Mouse (Mus musculus): Measurements from ENCODE around the gene Srsf3. TPM values are rescaled to one million over a fixed set of nuclear protein-coding genes. Genes with fewer than 3 reads are reported as not detected.
"Not testable (repeated sequence)": the region's sequence is repeated elsewhere in the genome, so short reads cannot be mapped to it uniquely, and the experiment has no call there.

Srsf3 gene
- polyA plus RNA-seq, 1 experiment: 214 TPM

GRCm38 (mm10) chr17:28992105-28992504 lies 40.3 kb upstream of the Srsf3 start:
- WGBS: 90% methylated on average over 7 of the region's 7 CpGs
- Histone ChIP-seq H3K4me1 (ENCODE audit: control insufficient read depth, insufficient read depth, low read length) (no peaks in the 10 kb centered on the region), H3K27ac (ENCODE audit: control insufficient read depth, insufficient read depth, low read depth, low read length, poor library complexity) (no peak overlapping the region), H3K4me3 (replicated peaks; ENCODE audit: control insufficient read depth, low read depth, low read length) (no peak overlapping the region)
- TF ChIP-seq POLR2A (IDR thresholded peaks at IDR 0.05; ENCODE audit: borderline replicate concordance, control insufficient read depth, low read depth, low read length) (no peak), CTCF (IDR thresholded peaks at IDR 0.05; ENCODE audit: control insufficient read depth, insufficient read depth, low read length) (no peak)

- not testable (repeated sequence) for H3K4me1 ChIP-seq (ENCODE audit: control insufficient read depth, insufficient read depth, low read length); H3K4me3 ChIP-seq (replicated peaks; ENCODE audit: control insufficient read depth, low read depth, low read length); H3K27ac ChIP-seq (ENCODE audit: control insufficient read depth, insufficient read depth, low read depth, low read length, poor library complexity)
- WGBS: 83% methylated on average over 1 of the region's 1 CpGs
Observed at GRCm38 (mm10) chr17:28993004-28993403, 39.4 kb upstream of the Srsf3 start.

GRCm38 (mm10) chr17:28994615-28995014 lies 37.8 kb upstream of the Srsf3 start:
- WGBS: 77% methylated on average over 4 of the region's 4 CpGs
- Histone ChIP-seq H3K27ac (ENCODE audit: control insufficient read depth, insufficient read depth, low read depth, low read length, poor library complexity) (no peak overlapping the region), H3K4me1 (ENCODE audit: control insufficient read depth, insufficient read depth, low read length) (no peaks in the 10 kb centered on the region), H3K4me3 (replicated peaks; ENCODE audit: control insufficient read depth, low read depth, low read length) (no peak overlapping the region)
- TF ChIP-seq CTCF (IDR thresholded peaks at IDR 0.05; ENCODE audit: control insufficient read depth, insufficient read depth, low read length) (no peak), POLR2A (IDR thresholded peaks at IDR 0.05; ENCODE audit: borderline replicate concordance, control insufficient read depth, low read depth, low read length) (no peak)

- H3K27ac ChIP-seq (ENCODE audit: control insufficient read depth, insufficient read depth, low read depth, low read length, poor library complexity): peak overlapping the region; percentile 50; the same call in 1 of the 2 replicates
- TF ChIP-seq CTCF (IDR thresholded peaks at IDR 0.05; ENCODE audit: control insufficient read depth, insufficient read depth, low read length) (no peak), POLR2A (IDR thresholded peaks at IDR 0.05; ENCODE audit: borderline replicate concordance, control insufficient read depth, low read depth, low read length) (no peak)
- H3K4me1 ChIP-seq (ENCODE audit: control insufficient read depth, insufficient read depth, low read length): peaks cover 4% of the 10 kb centered on the region
- H3K4me3 ChIP-seq (replicated peaks; ENCODE audit: control insufficient read depth, low read depth, low read length): no peak overlapping the region
- WGBS: 36% methylated on average over 6 of the region's 6 CpGs
Observed at GRCm38 (mm10) chr17:29000465-29000864, 32.0 kb upstream of the Srsf3 start.

- H3K27ac ChIP-seq (ENCODE audit: control insufficient read depth, insufficient read depth, low read depth, low read length, poor library complexity): no peak overlapping the region
- no peak for TF ChIP-seq POLR2A (IDR thresholded peaks at IDR 0.05; ENCODE audit: borderline replicate concordance, control insufficient read depth, low read depth, low read length)
- peaks cover 7% of the 10 kb centered on the region for H3K4me1 ChIP-seq (ENCODE audit: control insufficient read depth, insufficient read depth, low read length)
- no peak overlapping the region for H3K4me3 ChIP-seq (replicated peaks; ENCODE audit: control insufficient read depth, low read depth, low read length)
- WGBS: 23% methylated on average over 1 of the region's 1 CpGs
Observed at GRCm38 (mm10) chr17:29003740-29004139, 28.7 kb upstream of the Srsf3 start.

- Histone ChIP-seq H3K4me3 (replicated peaks; ENCODE audit: control insufficient read depth, low read depth, low read length) (no peak overlapping the region), H3K4me1 (ENCODE audit: control insufficient read depth, insufficient read depth, low read length) (peaks cover 9% of the 10 kb centered on the region), H3K27ac (ENCODE audit: control insufficient read depth, insufficient read depth, low read depth, low read length, poor library complexity) (no peak overlapping the region)
- 89% methylated on average over 3 of the region's 3 CpGs for WGBS
- TF ChIP-seq CTCF (IDR thresholded peaks at IDR 0.05; ENCODE audit: control insufficient read depth, insufficient read depth, low read length) (no peak), POLR2A (IDR thresholded peaks at IDR 0.05; ENCODE audit: borderline replicate concordance, control insufficient read depth, low read depth, low read length) (no peak)
Observed at GRCm38 (mm10) chr17:29005002-29005401, 27.4 kb upstream of the Srsf3 start.

- Histone ChIP-seq H3K4me1 (ENCODE audit: control insufficient read depth, insufficient read depth, low read length) (peaks cover 8% of the 10 kb centered on the region), H3K27ac (ENCODE audit: control insufficient read depth, insufficient read depth, low read depth, low read length, poor library complexity) (peak overlapping the region; percentile 95), H3K4me3 (replicated peaks; ENCODE audit: control insufficient read depth, low read depth, low read length) (peak overlapping the region; percentile 100)
- 2% methylated on average over 7 of the region's 7 CpGs for WGBS
- TF ChIP-seq CTCF (IDR thresholded peaks at IDR 0.05; ENCODE audit: control insufficient read depth, insufficient read depth, low read length): no peak
- no peak for TF ChIP-seq POLR2A (IDR thresholded peaks at IDR 0.05; ENCODE audit: borderline replicate concordance, control insufficient read depth, low read depth, low read length)
Observed at GRCm38 (mm10) chr17:29006812-29007211, 25.6 kb upstream of the Srsf3 start.

- Histone ChIP-seq H3K27ac (ENCODE audit: control insufficient read depth, insufficient read depth, low read depth, low read length, poor library complexity) (peak overlapping the region; percentile 95), H3K4me1 (ENCODE audit: control insufficient read depth, insufficient read depth, low read length) (peaks cover 8% of the 10 kb centered on the region), H3K4me3 (replicated peaks; ENCODE audit: control insufficient read depth, low read depth, low read length) (peak overlapping the region; percentile 100)
- 0 out of 2 replicates have a peak, but pooled peaks have one; percentile 0 for TF ChIP-seq CTCF (IDR thresholded peaks at IDR 0.05; ENCODE audit: control insufficient read depth, insufficient read depth, low read length)
- TF ChIP-seq POLR2A (IDR thresholded peaks at IDR 0.05; ENCODE audit: borderline replicate concordance, control insufficient read depth, low read depth, low read length): no peak
- under 1% methylated on average over 19 of the region's 19 CpGs for WGBS
Observed at GRCm38 (mm10) chr17:29007243-29007640, 25.2 kb upstream of the Srsf3 start.

- TF ChIP-seq POLR2A (IDR thresholded peaks at IDR 0.05; ENCODE audit: borderline replicate concordance, control insufficient read depth, low read depth, low read length) (peak; percentile 66; the same call in 1 of the 2 replicates), CTCF (IDR thresholded peaks at IDR 0.05; ENCODE audit: control insufficient read depth, insufficient read depth, low read length) (no peak)
- under 1% methylated on average over 65 of the region's 65 CpGs for WGBS
- Histone ChIP-seq H3K4me1 (ENCODE audit: control insufficient read depth, insufficient read depth, low read length) (peaks cover 7% of the 10 kb centered on the region), H3K4me3 (replicated peaks; ENCODE audit: control insufficient read depth, low read depth, low read length) (peak within 1 kb of the TSS; percentile 100), H3K27ac (ENCODE audit: control insufficient read depth, insufficient read depth, low read depth, low read length, poor library complexity) (peak within 1 kb of the TSS; percentile 95)
Observed at GRCm38 (mm10) chr17:29007641-29008325, 24.6 kb upstream of the Srsf3 start, which contains the start of gene Stk38. TSS of gene Stk38 (minus strand) at chr17:29007995.

Measured in bone marrow, adult 2 months (tissue).